Comparison of ENCODE assay signal across 16 mouse cellular contexts in genomic region chrX:118112582-118112981, GRCm38 (mm10).
"Had no signal": no experiment of that assay in that cellular context is flagged by ENCODE, and none has a peak within 500 bp of the region (broad histone marks: within the 10 kb centered on the region; RNA-seq: fewer than 3 reads in every experiment).

No protein-coding gene starts in this region.

- H3K4me1 ChIP-seq: neural tube, embryonic 13.5 days; neural tube, embryonic 15.5 days; stomach, embryonic 15.5 days had no signal

- H3K9ac ChIP-seq: neural tube, embryonic 13.5 days; neural tube, embryonic 15.5 days; stomach, embryonic 15.5 days had no signal

- H3K9me3 ChIP-seq: neural tube, embryonic 13.5 days; neural tube, embryonic 15.5 days; stomach, embryonic 15.5 days had no signal

- DNase-seq: retina, postnatal 1 day; right cerebral cortex, adult 18-20 months; right cerebral cortex, postnatal 14 days; right cerebral cortex, postnatal 25 days; right cerebral cortex, postnatal 4 days; spleen, adult 18-20 months; thymus, adult 18-20 months; thymus, adult 2 months; thymus, postnatal 14 days; thymus, postnatal 25 days; thymus, postnatal 36 days; thymus, postnatal 4 days had no signal

- H3K27ac ChIP-seq: neural tube, embryonic 13.5 days; neural tube, embryonic 15.5 days; stomach, embryonic 15.5 days; stomach, postnatal 0 days had no signal

- H3K36me3 ChIP-seq: neural tube, embryonic 13.5 days; neural tube, embryonic 15.5 days; stomach, embryonic 15.5 days had no signal

- H3K27me3 ChIP-seq: neural tube, embryonic 13.5 days; neural tube, embryonic 15.5 days; stomach, embryonic 15.5 days had no signal

- H3K4me3 ChIP-seq: neural tube, embryonic 13.5 days; neural tube, embryonic 15.5 days; stomach, embryonic 15.5 days had no signal
